Mouse (Mus musculus): Measurements from ENCODE around the gene Hspa1a. TPM values are rescaled to one million over a fixed set of nuclear protein-coding genes. Genes with fewer than 3 reads are reported as not detected.
"Not testable (repeated sequence)": the region's sequence is repeated elsewhere in the genome, so short reads cannot be mapped to it uniquely, and the experiment has no call there.

The Hspa1a gene
- polyA plus RNA-seq, 1 experiment, result 4.4 TPM

DNA sequence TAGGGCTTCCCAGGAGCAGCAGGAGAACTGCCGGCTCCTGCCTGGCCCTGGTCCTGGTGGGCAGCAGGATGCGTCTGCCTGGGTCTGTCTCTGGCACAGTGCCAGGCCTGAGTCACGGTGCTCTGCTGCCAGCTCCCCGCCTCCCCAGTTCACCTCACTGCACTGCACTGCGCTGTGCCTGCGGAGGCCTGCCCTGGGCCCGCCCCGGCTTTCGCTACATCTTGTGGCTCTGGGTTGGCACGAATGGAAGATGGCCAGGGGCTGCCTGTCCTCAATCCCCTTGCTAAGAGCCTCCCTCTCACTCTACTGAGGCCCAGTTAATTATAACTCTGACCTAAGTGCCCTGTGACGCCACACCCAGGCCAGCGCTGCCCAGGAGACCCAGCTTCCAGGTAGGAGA is 44.4 kb upstream of the Hspa1a start, which contains the start of gene Vwa7:
Gene Vwa7 (plus strand): TSS at position 204 of the 400 bp plus-strand sequence.
- Histone ChIP-seq H3K36me3 (ENCODE audit: control insufficient read depth, insufficient read depth, low read length) (no peaks in the 10 kb centered on the region; the same call in 1 of the 2 replicates), H3K27me3 (ENCODE audit: control insufficient read depth, insufficient read depth, low read length) (no peaks in the 10 kb centered on the region), H3K4me3 (ENCODE audit: control insufficient read depth, low read depth, low read length) (no peak within 1 kb of the TSS), H3K4me1 (ENCODE audit: control insufficient read depth, insufficient read depth, low read length) (peaks cover 3% of the 10 kb centered on the region), H3K27ac (ENCODE audit: control insufficient read depth, insufficient read depth, low read depth, low read length) (no peak within 1 kb of the TSS)
- TF ChIP-seq CTCF (IDR thresholded peaks at IDR 0.05; ENCODE audit: control insufficient read depth, insufficient read depth, insufficient replicate concordance, low read depth, low read length) (no peak), POLR2A (IDR thresholded peaks at IDR 0.05; ENCODE audit: control insufficient read depth, low read depth, low read length) (no peak)

- Histone ChIP-seq H3K4me1 (ENCODE audit: control insufficient read depth, insufficient read depth, low read length) (no peaks in the 10 kb centered on the region), H3K27ac (ENCODE audit: control insufficient read depth, insufficient read depth, low read depth, low read length) (no peak overlapping the region), H3K27me3 (ENCODE audit: control insufficient read depth, insufficient read depth, low read length) (no peaks in the 10 kb centered on the region), H3K4me3 (ENCODE audit: control insufficient read depth, low read depth, low read length) (no peak overlapping the region), H3K36me3 (ENCODE audit: control insufficient read depth, insufficient read depth, low read length) (no peaks in the 10 kb centered on the region; the same call in 1 of the 2 replicates)
- TF ChIP-seq CTCF (IDR thresholded peaks at IDR 0.05; ENCODE audit: control insufficient read depth, insufficient read depth, insufficient replicate concordance, low read depth, low read length), result no peak
- no peak for TF ChIP-seq POLR2A (IDR thresholded peaks at IDR 0.05; ENCODE audit: control insufficient read depth, low read depth, low read length)
These were observed 43.3 kb upstream of the Hspa1a start for GRCm38 (mm10) chr17:35015296-35015695.

- no peaks in the 10 kb centered on the region for H3K4me1 ChIP-seq (ENCODE audit: control insufficient read depth, insufficient read depth, low read length)
- H3K27ac ChIP-seq (ENCODE audit: control insufficient read depth, insufficient read depth, low read depth, low read length), result no peak overlapping the region
- H3K4me3 ChIP-seq (ENCODE audit: control insufficient read depth, low read depth, low read length), result no peak overlapping the region
- TF ChIP-seq CTCF (IDR thresholded peaks at IDR 0.05; ENCODE audit: control insufficient read depth, insufficient read depth, insufficient replicate concordance, low read depth, low read length), result no peak
- TF ChIP-seq POLR2A (IDR thresholded peaks at IDR 0.05; ENCODE audit: control insufficient read depth, low read depth, low read length), result no peak
- no peaks in the 10 kb centered on the region for H3K27me3 ChIP-seq (ENCODE audit: control insufficient read depth, insufficient read depth, low read length)
- no peaks in the 10 kb centered on the region; the same call in 1 of the 2 replicates for H3K36me3 ChIP-seq (ENCODE audit: control insufficient read depth, insufficient read depth, low read length)
These were observed 41.3 kb upstream of the Hspa1a start for GRCm38 (mm10) chr17:35013221-35013620.

- H3K4me3 ChIP-seq (ENCODE audit: control insufficient read depth, low read depth, low read length), result no peak overlapping the region
- no peak overlapping the region for H3K27ac ChIP-seq (ENCODE audit: control insufficient read depth, insufficient read depth, low read depth, low read length)
- H3K4me1 ChIP-seq (ENCODE audit: control insufficient read depth, insufficient read depth, low read length), result no peaks in the 10 kb centered on the region
- H3K36me3 ChIP-seq (ENCODE audit: control insufficient read depth, insufficient read depth, low read length), result no peaks in the 10 kb centered on the region; the same call in 1 of the 2 replicates
- TF ChIP-seq CTCF (IDR thresholded peaks at IDR 0.05; ENCODE audit: control insufficient read depth, insufficient read depth, insufficient replicate concordance, low read depth, low read length) (no peak), POLR2A (IDR thresholded peaks at IDR 0.05; ENCODE audit: control insufficient read depth, low read depth, low read length) (no peak)
- no peaks in the 10 kb centered on the region for H3K27me3 ChIP-seq (ENCODE audit: control insufficient read depth, insufficient read depth, low read length)
These were observed 40.5 kb upstream of the Hspa1a start for GRCm38 (mm10) chr17:35012430-35012829.

DNA sequence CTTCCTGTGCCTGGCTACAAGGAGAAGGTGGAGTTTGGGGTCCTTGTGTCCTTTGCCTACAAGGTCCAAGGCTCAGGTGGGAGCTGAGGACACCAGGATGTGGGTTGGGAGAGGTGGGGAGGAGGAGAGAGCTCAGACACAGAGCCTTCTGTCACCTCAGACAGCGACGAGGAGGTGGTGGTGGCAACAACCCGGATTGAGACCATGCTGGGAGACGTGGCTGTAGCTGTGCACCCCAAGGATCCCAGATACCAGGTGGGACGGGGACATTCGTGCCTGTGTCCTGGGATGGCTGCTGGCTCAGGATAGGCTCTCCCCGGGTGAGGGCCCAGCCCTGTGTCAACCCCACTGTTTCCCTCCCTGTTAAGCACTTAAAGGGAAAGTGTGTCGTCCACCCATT is 39.5 kb upstream of the Hspa1a start:
- Histone ChIP-seq H3K36me3 (ENCODE audit: control insufficient read depth, insufficient read depth, low read length) (no peaks in the 10 kb centered on the region; the same call in 1 of the 2 replicates), H3K27ac (ENCODE audit: control insufficient read depth, insufficient read depth, low read depth, low read length) (no peak overlapping the region), H3K4me3 (ENCODE audit: control insufficient read depth, low read depth, low read length) (no peak overlapping the region), H3K4me1 (ENCODE audit: control insufficient read depth, insufficient read depth, low read length) (no peaks in the 10 kb centered on the region), H3K27me3 (ENCODE audit: control insufficient read depth, insufficient read depth, low read length) (no peaks in the 10 kb centered on the region)
- TF ChIP-seq CTCF (IDR thresholded peaks at IDR 0.05; ENCODE audit: control insufficient read depth, insufficient read depth, insufficient replicate concordance, low read depth, low read length) (no peak), POLR2A (IDR thresholded peaks at IDR 0.05; ENCODE audit: control insufficient read depth, low read depth, low read length) (no peak)

- H3K4me1 ChIP-seq (ENCODE audit: control insufficient read depth, insufficient read depth, low read length), result no peaks in the 10 kb centered on the region
These were observed 37.6 kb upstream of the Hspa1a start for GRCm38 (mm10) chr17:35009586-35009985.

GRCm38 (mm10) chr17:35007387-35007991 is 35.5 kb upstream of the Hspa1a start:
- no peak overlapping the region for H3K27ac ChIP-seq (ENCODE audit: control insufficient read depth, insufficient read depth, low read depth, low read length)
- peaks cover 1% of the 10 kb centered on the region for H3K4me1 ChIP-seq (ENCODE audit: control insufficient read depth, insufficient read depth, low read length)
- TF ChIP-seq CTCF (IDR thresholded peaks at IDR 0.05; ENCODE audit: control insufficient read depth, insufficient read depth, insufficient replicate concordance, low read depth, low read length), result no peak
- TF ChIP-seq POLR2A (IDR thresholded peaks at IDR 0.05; ENCODE audit: control insufficient read depth, low read depth, low read length), result no peak
- no peaks in the 10 kb centered on the region for H3K27me3 ChIP-seq (ENCODE audit: control insufficient read depth, insufficient read depth, low read length)
- H3K36me3 ChIP-seq (ENCODE audit: control insufficient read depth, insufficient read depth, low read length), result peaks cover 3% of the 10 kb centered on the region
- no peak overlapping the region for H3K4me3 ChIP-seq (ENCODE audit: control insufficient read depth, low read depth, low read length)

More at GRCm38 (mm10) chr17:35009586-35009985, 37.6 kb upstream of the Hspa1a start:
- Histone ChIP-seq H3K4me3 (ENCODE audit: control insufficient read depth, low read depth, low read length) (no peak overlapping the region), H3K36me3 (ENCODE audit: control insufficient read depth, insufficient read depth, low read length) (peaks cover 3% of the 10 kb centered on the region), H3K27ac (ENCODE audit: control insufficient read depth, insufficient read depth, low read depth, low read length) (no peak overlapping the region), H3K27me3 (ENCODE audit: control insufficient read depth, insufficient read depth, low read length) (no peaks in the 10 kb centered on the region)
- TF ChIP-seq POLR2A (IDR thresholded peaks at IDR 0.05; ENCODE audit: control insufficient read depth, low read depth, low read length) (no peak), CTCF (IDR thresholded peaks at IDR 0.05; ENCODE audit: control insufficient read depth, insufficient read depth, insufficient replicate concordance, low read depth, low read length) (no peak)

DNA sequence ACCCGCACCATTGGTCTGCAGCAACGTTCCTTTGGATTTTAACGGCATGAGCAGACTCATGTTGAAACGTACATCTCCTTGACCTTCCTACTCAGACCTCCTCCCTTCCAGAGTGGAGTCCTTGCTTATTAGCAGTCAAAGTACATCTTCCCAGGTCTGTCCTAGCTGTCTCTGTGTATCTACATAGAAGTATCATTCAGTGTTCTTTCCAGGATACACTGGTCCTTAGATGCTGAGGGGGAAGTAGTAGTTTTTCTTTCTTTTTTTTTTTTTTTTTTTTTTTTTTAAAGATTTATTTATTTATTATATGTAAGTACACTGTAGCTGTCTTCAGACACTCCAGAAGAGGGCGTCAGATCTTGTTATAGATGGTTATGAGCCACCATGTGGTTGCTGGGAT is 33.9 kb upstream of the Hspa1a start:
- H3K4me3 ChIP-seq (ENCODE audit: control insufficient read depth, low read depth, low read length); H3K27ac ChIP-seq (ENCODE audit: control insufficient read depth, insufficient read depth, low read depth, low read length); H3K27me3 ChIP-seq (ENCODE audit: control insufficient read depth, insufficient read depth, low read length); H3K36me3 ChIP-seq (ENCODE audit: control insufficient read depth, insufficient read depth, low read length): not testable (repeated sequence)
- peaks cover 11% of the 10 kb centered on the region for H3K4me1 ChIP-seq (ENCODE audit: control insufficient read depth, insufficient read depth, low read length)
